Mouse (Mus musculus) small intestine, adult 2 months (tissue): ENCODE data around the gene Tmed6.

Source experiments
- CTCF ChIP-seq: fragments of 200-500 bp; IDR thresholded peaks from 2 replicates; pipeline ENCODE4 v1.5.1; 2012; ENCODE audit warnings: low read depth, mild to moderate bottlenecking, control low read depth, inconsistent platforms, low read length, moderate library complexity, mixed read lengths; ENCODE audit not compliant: insufficient replicate concordance, insufficient read length; ENCODE audit errors: extremely low read depth
- POLR2A ChIP-seq: fragments of 200-500 bp; IDR thresholded peaks from 2 replicates; pipeline ENCODE4 v1.6.1; 2012; ENCODE audit warnings: low read depth, mild to moderate bottlenecking, control low read depth, inconsistent platforms, low read length, moderate library complexity

DNA sequence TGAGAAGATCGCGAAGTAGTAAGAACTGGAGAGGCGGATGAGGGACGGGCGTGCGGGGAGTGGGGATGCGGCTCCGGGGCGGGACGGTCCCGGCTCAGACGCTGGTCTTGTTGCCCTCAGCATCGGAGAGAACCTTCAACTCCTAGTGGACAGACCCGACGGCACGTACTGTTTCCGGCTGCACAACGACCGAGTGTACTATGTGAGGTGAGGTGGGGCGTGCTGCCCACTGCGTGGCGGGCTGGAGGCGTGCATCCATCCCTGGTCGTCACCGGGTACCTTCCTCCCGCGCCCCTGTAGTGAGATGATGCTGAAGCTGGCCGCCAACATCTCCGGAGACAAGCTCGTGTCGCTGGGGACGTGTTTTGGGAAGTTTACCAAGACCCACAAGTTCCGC, 8.5 kb downstream of the Tmed6 start:
- TF ChIP-seq POLR2A (no peak), CTCF (no peak)
